Mouse (Mus musculus) gastrocnemius, postnatal 25 days (tissue): ENCODE results near the gene Eps8l1. TPM values are rescaled to one million over a fixed set of nuclear protein-coding genes. Genes with fewer than 3 reads are reported as not detected.
"Not testable (repeated sequence)": the region's sequence is repeated elsewhere in the genome, so short reads cannot be mapped to it uniquely, and the experiment has no call there.

ENCODE experiments used
- DNase-seq: peaks from one replicate; pipeline ENCODE4 v3.0.0; 2022
- long read RNA-seq, 2 experiments: library from polyadenylated mRNA; stranded (forward); transcript quantifications; one replicate each; pipeline ENCODE4 v2.0.0; 2021
- total RNA-seq, 2 experiments: library from RNA; stranded (reverse); gene quantifications; 1 replicate in 1 of 2; 2 replicates in 1 of 2; pipeline ENCODE4 v1.2.3; 2021

Eps8l1 gene
- total RNA-seq = 1 to 10 TPM; 1.5 to 2.2 TPM
- long read RNA-seq, experiment 1 = 0 reads
- long read RNA-seq, experiment 2, partial matches to known transcripts = 0 of 1 reads
- long read RNA-seq, experiment 2, other reads (novel, unspliced or antisense) = 0 of 1 reads

DNA sequence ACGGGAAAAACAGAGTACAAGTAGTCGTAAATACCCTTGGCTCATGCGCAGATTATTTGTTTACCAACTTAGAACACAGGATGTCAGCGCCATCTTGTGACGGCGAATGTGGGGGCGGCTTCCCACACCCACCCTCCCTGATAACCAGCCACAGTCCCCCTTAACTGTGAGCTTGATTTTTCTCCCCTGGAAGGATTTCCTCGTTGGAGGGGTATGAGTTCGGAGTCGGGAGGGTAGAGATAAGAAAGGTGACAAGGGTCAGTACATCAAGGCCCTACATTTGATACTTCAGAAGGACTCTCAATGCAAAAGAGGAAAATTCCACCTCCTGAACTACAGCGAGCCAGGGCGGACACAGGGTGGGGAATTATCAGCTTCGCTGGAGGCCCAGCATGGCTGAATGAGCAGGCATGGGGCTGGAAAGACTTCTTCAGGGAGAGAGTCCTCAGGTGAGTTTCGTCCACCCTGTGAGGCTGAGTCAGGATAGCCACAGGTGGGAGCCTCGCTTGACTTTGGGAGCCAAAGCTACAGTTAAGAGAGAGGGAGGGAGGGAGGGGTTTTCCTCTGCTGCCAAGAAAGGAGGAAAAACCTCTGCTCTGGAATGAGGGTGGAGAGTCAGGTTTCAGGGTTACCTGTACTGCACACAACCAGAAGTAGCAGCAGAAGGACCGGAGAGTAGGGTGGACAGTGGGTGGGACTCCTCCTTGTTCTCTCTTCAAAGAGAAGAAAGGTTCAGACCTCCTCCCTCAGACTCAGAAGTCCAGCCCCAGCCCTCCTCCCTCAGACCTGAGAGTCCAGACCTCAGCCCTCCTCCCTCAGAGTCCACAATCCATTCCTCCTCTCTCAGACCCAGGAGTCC, at the start of gene Eps8l1:
Gene Eps8l1 (plus strand): TSS at position 99 of the 859 bp plus-strand sequence.
- DNase-seq = no peak

DNA sequence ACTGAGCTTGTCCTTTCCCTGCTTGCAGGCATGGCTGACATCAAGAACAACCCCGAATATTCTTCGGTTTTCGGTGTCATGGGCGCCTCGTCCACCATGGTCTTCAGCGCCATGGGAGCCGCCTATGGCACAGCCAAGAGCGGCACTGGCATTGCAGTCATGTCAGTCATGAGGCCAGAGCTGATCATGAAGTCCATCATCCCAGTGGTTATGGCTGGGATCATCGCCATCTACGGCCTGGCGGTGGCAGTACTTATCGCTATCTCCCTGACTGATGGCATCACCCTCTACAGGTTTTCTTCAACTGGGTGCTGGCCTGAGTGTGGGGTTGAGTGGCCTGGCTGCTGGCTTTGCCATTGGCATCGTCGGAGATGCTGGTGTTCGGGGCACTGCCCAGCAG, 48.1 kb upstream of the Eps8l1 start:
- not testable (repeated sequence) for DNase-seq

DNA sequence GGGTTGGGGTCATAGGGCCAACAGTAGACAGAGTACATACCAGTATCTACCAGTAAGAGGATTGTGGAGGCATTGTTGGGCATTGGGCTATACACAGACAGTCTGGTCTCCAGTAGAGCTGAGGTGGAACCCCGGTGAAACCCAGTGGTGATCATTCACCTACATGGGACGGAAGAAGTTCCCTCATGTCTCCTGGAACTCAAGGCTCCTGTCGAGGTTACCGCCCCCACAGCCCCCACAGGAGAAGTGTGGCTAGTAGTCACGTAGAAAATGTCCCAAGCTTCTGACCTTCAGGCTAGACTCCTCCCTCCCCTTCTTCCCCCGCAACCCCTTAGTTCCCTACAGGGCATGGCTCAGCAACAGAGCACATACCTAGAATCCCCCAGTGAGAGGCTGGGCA, 40.8 kb upstream of the Eps8l1 start:
- no peak for DNase-seq

- DNase-seq = no peak
These were observed 40.2 kb upstream of the Eps8l1 start for GRCm38 (mm10) chr7:4420230-4420629.

GRCm38 (mm10) chr7:4427161-4427912, 33.1 kb upstream of the Eps8l1 start:
- DNase-seq = peak; percentile 58

DNA sequence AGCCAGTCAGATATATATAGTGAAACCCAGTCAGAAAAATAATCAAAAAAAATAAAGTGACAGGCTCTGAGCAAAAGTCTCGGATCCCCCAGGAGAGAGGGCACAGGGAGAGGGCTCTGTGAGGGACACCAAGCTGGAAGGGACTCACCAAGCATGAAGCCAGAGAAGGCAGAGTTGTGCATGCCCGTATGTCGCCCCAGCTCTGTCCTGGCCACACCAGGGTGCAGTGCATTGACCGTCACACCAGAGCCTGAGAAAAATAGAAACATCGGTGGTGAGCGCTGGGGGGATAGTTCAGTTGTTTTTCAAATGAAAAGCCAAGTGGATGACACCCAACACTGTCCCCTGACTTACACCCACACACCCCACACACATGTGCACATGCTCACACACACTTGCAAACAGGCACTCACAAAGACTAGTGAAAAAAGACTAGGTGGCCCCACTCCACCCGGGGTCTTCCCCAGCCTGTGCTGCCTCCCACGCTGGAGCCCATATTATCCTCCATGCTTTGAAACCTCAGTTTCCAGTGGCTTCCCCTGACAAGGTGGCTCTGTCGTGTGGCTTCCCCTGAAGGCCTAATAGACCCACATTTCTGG, 30.1 kb upstream of the Eps8l1 start:
- DNase-seq = no peak

GRCm38 (mm10) chr7:4431548-4431947, 28.9 kb upstream of the Eps8l1 start:
- no peak for DNase-seq

DNA sequence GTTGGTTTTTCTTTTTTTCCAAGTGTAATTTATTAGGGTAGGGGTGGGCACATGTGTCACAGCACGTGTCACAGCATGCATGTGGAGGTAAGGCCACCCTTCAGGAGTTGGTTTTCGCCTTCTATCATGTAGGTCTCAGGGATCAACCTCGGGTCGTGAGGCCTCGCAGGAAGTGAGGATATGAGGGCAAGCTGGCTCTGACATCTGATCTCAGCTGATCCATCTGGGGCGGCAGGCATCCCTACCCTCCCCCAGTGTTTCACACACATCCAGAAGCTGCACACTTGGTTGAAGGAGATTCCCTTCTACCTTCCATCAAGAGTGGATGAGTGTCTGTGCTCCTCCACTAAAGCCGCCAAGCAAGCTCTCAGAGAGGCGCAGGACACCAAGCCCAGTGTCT, 28.4 kb upstream of the Eps8l1 start:
- DNase-seq = no peak

- DNase-seq = no peak
These were observed 22.8 kb upstream of the Eps8l1 start for GRCm38 (mm10) chr7:4437721-4438120.

DNA sequence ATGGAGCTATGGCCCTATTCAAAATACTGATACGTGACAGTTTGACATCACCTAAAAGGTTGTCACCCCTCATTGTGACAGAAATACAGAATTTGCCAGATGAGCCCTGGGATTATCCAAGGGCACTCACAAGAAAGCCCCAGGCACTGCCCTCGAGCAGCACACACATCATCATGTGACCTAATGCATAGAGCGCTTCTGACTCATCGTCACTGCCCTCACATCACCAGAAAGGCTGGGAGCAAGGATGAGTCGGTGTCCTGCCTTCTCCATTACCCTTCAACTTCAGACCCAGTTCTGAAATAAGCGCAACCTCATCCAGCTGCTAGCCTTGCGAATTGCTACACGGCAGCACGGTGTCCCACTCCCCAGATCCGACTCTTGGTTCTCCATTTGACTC, 19.9 kb upstream of the Eps8l1 start:
- DNase-seq = no peak

GRCm38 (mm10) chr7:4445216-4445791, 15.2 kb upstream of the Eps8l1 start, which contains the start of gene Rdh13:
Rdh13 (minus strand) TSS chr7:4445649.
- DNase-seq = peak; percentile 90

GRCm38 (mm10) chr7:4447138-4447537, 13.3 kb upstream of the Eps8l1 start:
- no peak for DNase-seq

DNA sequence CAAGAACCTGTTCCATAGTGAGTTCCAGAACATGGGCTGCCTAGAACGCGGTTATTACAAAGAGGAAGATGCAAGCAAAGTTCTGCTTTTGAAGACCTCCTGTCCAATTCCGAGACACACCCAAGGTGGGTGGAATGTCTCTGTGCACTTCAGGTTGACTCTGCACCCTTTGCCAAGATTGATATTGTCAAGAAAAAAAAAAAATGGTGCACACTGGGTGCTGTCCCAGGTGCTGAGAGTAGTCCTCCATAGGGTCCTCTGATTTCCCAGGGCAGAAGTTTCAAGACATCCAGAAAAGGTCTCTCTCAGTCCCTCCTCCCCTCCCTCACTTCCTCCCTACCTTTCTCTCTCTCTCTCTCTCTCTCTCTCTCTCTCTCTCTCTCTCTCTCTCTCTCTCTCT, 12.0 kb upstream of the Eps8l1 start:
- no peak for DNase-seq

DNA sequence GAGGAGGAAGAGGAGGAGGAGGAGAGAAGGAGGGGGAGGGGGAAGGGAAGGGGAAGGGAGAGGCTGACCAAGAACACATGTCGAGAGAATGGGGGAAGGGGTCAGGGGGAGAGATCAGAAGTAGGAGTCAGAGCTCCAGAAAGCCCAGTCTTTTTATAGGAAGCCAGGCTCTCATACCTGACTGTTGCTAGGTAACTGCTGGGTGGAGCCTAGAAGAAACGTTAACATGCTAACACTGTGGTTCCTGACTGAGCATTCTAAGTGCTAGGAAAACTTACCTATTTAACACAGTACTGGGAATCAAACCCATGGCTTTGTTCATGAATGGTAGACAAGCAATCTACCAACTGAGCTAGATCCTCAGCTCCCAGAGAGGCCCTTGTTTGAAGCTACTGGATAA, 11.3 kb upstream of the Eps8l1 start:
- no peak for DNase-seq

GRCm38 (mm10) chr7:4452644-4453043, 7.8 kb upstream of the Eps8l1 start:
- DNase-seq = no peak

DNA sequence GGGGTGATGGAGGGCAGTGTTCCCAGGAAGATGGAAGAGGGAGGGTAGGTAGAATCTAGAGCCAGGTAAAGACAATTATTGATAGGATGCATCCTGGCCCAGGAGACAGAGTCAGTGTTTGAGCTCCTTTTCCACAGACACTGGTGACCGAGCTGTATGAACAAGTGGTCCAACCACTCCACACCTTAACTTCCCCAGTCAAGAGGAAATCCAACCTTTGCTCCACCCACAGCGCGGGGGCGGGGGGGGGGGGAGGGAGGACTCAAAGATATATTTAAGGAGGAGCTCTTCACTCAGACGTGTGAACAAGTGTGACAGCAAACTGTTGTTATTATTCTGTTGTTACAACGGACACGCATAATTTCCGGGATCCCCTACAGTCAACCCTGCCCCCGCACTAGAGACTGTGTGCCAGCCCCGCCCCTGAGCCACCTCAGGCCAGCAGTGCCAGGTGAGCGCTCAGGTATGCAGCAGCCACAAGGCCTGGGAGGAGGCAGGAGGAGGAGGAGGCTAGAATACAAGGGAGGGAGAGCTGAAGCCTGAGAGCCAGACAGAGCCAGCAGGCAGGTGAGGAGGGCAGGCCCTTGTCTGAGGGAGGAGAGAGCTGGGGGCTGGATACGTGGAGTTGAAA, 3.8 kb downstream of the Eps8l1 start:
- no peak for DNase-seq

DNA sequence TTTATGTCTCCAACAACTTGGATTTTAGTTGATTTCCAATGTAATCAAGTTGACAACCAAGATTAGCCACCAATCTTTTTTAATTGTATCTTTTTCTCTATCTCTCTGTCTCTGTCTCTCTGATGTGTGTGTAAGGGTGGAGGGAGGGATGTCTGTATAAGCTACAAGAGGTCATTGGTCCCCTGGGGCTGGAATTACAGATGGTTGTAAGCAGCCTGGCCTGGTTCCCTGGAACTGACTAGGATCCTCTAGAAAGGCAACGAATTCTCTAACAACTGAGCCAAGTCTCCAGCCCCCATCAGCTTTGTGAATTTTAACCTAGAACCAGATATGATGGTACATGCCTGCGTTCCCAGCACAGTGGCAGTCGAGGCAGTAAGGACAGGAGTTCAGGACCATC, 7.3 kb downstream of the Eps8l1 start:
- no peak for DNase-seq

DNA sequence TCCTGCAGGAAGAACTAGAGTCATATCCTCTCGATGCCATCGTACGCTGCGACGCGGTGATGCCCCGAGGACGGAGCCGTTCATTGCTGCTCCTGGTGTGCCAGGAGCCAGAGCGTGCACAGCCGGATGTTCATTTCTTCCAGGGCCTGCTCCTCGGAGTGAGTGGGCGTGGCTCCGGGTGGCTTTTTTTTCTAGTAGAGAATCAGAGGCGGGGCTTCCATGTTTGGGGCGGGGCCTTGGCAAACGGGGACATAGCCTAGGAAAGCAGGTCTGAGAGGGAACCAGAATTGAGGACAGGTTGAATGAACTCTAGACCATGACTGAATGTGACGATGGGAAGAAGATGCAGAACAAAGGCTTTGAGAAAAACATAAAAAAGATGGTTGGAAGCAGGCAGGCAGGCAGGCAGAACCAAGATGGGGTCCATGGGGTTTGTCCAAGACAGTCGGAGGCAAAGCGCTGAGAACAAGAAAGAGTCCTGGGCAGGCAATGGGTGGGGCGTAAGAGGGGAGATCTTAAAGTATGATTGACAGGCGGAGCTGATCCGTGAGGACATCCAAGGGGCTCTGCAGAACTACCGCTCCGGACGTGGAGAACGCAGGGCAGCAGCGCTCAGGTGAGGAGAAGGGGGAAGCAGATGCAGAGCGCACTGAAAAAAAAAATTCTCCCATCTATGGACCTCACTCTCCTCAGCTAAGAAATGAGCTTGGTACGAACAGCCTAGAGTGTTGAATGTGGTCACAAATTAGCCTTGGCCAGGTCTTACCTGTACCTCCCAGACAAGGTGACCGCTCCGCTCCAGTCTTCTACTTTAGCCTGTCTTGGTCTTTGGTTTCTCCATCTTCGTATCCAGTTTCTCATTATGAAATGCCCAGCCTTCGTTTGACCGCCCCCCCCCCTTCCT, 10.1 kb downstream of the Eps8l1 start:
- peak; percentile 44 for DNase-seq

DNA sequence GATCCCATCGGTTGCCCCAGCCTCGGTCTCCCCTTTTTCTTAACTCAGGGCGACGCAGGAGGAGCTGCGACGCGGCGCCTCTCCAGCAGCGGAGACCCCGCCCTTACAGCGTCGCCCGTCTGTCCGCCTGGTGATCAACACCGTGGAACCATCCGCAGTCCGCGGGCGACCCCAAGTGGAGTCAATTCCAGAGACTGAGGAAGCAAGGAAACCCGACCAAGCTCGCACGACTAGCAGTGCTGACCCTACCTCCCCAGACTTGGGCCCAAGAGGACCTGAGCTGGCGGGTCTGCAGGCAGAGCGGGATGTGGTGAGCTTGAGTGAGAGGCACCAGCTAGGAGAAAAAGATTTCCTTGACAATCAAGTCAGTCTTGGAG, 10.7 kb downstream of the Eps8l1 start:
- peak; percentile 60 for DNase-seq

GRCm38 (mm10) chr7:4473940-4474339, 13.5 kb downstream of the Eps8l1 start:
- no peak for DNase-seq
